ENCODE assay signal across 26 mouse cellular contexts in the genomic region with DNA sequence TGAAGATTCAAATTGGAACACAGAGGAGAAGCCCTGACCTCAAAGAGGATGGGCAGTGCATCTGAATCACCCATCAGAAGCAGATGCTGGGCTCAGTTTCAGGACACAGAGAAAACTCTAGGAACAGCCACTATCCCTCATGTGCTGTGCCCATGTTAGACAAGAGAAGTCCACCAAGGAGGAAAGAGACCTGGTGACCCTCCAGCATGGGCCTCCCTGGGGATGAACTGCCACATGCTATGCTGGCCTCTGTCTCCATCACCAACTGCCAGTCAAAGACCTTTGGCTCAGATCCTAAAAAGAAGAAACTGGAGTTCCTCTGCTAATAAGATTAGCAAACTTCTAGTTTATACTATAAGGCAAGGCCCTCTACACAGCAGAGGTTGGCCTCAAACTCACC.
DNase-seq lines count a peak whose midpoint lies in the region; ATAC-seq lines count a peak whose summit lies in the region.
"Had no signal": no experiment of that assay in that cellular context is flagged by ENCODE, and none has a peak within 500 bp of the region (broad histone marks: within the 10 kb centered on the region; RNA-seq: fewer than 3 reads in every experiment).

No protein-coding gene starts in this region.

- 0 out of 2 replicates have a peak, but pooled peaks cover 9% of the 10 kb centered on the region for H3K36me3 ChIP-seq in liver, embryonic 13.5 days
- H3K36me3 ChIP-seq: G1E had no signal

- H3K9ac ChIP-seq in liver, embryonic 13.5 days = no peak overlapping the region
- H3K9ac ChIP-seq: forebrain, embryonic 13.5 days; heart, embryonic 13.5 days; hindbrain, embryonic 14.5 days had no signal

- no peak overlapping the region for H3K4me3 ChIP-seq in liver, embryonic 13.5 days (replicated peaks)
- H3K4me3 ChIP-seq: forebrain, embryonic 10.5 days; forebrain, embryonic 13.5 days; heart, adult 2 months; heart, embryonic 10.5 days; heart, embryonic 13.5 days had no signal

- peak overlapping the region; percentile 10; the same call in 1 of the 2 replicates for H3K27ac ChIP-seq in liver, embryonic 13.5 days
- H3K27ac ChIP-seq: forebrain, embryonic 10.5 days; forebrain, embryonic 13.5 days; heart, adult 2 months; heart, embryonic 10.5 days; heart, embryonic 13.5 days; hindbrain, embryonic 14.5 days; hindbrain, postnatal 0 days had no signal

- H3K4me1 ChIP-seq in liver, embryonic 13.5 days (replicated peaks) = peaks cover 14% of the 10 kb centered on the region

- H3K9me3 ChIP-seq in liver, embryonic 13.5 days (replicated peaks) = no peaks in the 10 kb centered on the region
- H3K9me3 ChIP-seq: forebrain, embryonic 10.5 days; forebrain, embryonic 13.5 days had no signal

- H3K27me3 ChIP-seq in liver, embryonic 13.5 days = no peaks in the 10 kb centered on the region
- H3K27me3 ChIP-seq: CH12.LX; forebrain, embryonic 13.5 days; heart, embryonic 13.5 days had no signal

- peak; percentile 69 for DNase-seq in cerebellum, adult 11-12 months
- DNase-seq in cerebellum, postnatal 4 days (ENCODE audit: low spot score in 2 of 2) = no peak
- DNase-seq in liver, embryonic 13.5 days = no peak
- DNase-seq in liver = no peak
- peak; percentile 53 to 56 for DNase-seq in cerebellum, postnatal 10 days
- no peak for DNase-seq in adrenal gland, adult 18-20 months (ENCODE audit: low spot score in 2 of 2)
- DNase-seq in thymus, postnatal 4 days = no peak
- DNase-seq: adrenal gland, adult 2 months; adrenal gland, postnatal 14 days; B cell, adult 2 months; heart, adult 2 months; heart, postnatal 14 days; heart, postnatal 4 days; kidney, adult 18-20 months had no signal

- no peak for ATAC-seq in liver, embryonic 13.5 days (ENCODE audit: low read depth)
- ATAC-seq: forebrain, embryonic 13.5 days; forebrain, embryonic 16.5 days; hindbrain, postnatal 0 days; inflammation-experienced regulatory T-cells, adult 6 months; intestine, embryonic 16.5 days; Patski had no signal

- no peak overlapping the region for H3K4me2 ChIP-seq in liver, embryonic 13.5 days
- H3K4me2 ChIP-seq: forebrain, embryonic 13.5 days; heart, embryonic 13.5 days; hindbrain, embryonic 14.5 days had no signal

Comparison
In these comparisons a context has a peak if more than half of its experiments do, and no peak if none do; other contexts are left out.
1. DNase-seq: peak in cerebellum, adult 11-12 months (single experiment) and cerebellum, postnatal 10 days (2 of 2); none in cerebellum, postnatal 4 days (0 of 2), liver, embryonic 13.5 days (single experiment), liver (single experiment), adrenal gland, adult 18-20 months (0 of 2) and thymus, postnatal 4 days (single experiment).